Mouse (Mus musculus): Measurements from ENCODE around the gene Rasgef1b. TPM values are rescaled to one million over a fixed set of nuclear protein-coding genes. Genes with fewer than 3 reads are reported as not detected.

Rasgef1b gene
- polyA plus RNA-seq, 1 experiment from 2014 or later, result 75.6 TPM

DNA sequence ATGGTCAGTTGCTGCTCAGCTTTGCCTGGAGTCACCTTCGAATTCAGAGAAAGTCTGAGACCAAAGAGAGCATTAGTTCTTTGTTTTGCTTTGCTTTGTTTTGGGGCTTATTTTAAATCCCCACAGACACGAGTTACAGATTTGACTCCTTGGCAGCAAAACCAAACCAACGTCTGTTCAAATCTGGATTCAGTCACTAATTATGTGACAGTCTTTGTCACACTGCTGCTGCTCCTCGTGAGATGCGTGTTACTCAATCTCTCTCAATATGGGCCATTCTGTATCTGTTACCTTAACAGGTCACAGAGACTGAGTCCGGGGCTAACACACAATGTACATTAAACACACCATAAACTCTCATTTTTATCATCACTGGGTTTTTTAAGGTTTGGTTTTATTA is 288.8 kb downstream of the Rasgef1b start:
- no peaks in the 10 kb centered on the region for H3K36me3 ChIP-seq (ENCODE audit: control insufficient read depth, insufficient read depth, low read length)
- DNase-seq (no peak), ATAC-seq (ENCODE audit: low FRiP score, low TSS enrichment) (no peak)

DNA sequence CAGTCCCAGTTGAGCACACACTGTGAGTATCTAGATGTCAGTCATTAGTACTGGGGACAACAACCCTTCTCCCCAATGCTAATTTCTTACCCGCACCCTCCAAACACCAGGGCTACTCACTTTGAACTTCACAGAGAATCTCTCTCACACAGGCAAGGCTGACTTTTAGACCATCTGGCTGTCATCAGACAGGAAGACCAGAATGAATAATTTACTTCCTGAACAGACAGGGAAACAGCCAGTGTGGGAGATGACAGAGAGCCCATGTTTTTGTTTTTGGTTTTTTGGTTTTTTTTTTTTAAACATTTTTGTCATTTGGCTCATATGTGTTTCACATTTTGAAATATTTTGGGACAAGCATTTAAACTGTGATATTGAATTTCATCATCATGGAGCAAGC is 290.3 kb downstream of the Rasgef1b start:
- no peaks in the 10 kb centered on the region; the same call in 1 of the 2 replicates for H3K4me1 ChIP-seq (ENCODE audit: control insufficient read depth, insufficient read depth, low read length)
- 53% methylated on average over 1 of the region's 1 CpGs for WGBS
- H3K4me3 ChIP-seq (replicated peaks; ENCODE audit: low read depth, low read length), result no peak overlapping the region

More for the DNA sequence above, 288.8 kb downstream of the Rasgef1b start:
- Histone ChIP-seq H3K9ac (replicated peaks; ENCODE audit: low read length) (no peak overlapping the region), H3K4me3 (replicated peaks; ENCODE audit: low read depth, low read length) (no peak overlapping the region), H3K27ac (replicated peaks; ENCODE audit: low read depth, low read length) (no peak overlapping the region), H3K27me3 (ENCODE audit: control insufficient read depth, insufficient read depth, low read length) (no peaks in the 10 kb centered on the region), H3K9me3 (ENCODE audit: control insufficient read depth, low read length) (no peaks in the 10 kb centered on the region), H3K4me1 (ENCODE audit: control insufficient read depth, insufficient read depth, low read length) (no peaks in the 10 kb centered on the region; the same call in 1 of the 2 replicates), H3K4me2 (ENCODE audit: low read length) (no peak overlapping the region)
- 35% methylated on average over 6 of the region's 6 CpGs for WGBS

DNA sequence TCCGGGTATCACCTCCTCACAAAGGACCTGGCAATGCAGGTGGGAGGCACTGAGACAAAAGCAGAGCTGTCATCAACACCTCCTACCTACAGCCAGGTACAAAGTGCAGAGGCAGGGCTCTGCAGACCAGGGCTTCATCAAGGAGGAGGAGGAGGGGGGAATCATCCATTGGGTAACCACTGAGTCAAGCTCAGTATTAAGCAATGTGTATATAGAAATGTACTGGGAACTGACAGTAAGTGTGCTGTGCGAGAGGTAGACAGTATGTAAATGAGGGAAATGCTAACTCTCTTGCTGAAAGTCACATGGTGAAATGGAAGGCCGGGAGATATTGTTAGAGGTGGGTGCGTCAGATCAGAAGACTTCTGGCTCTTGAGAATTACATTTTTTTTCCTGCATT is 294.6 kb downstream of the Rasgef1b start:
- 88% methylated on average over 4 of the region's 4 CpGs for WGBS
- H3K4me1 ChIP-seq (ENCODE audit: control insufficient read depth, insufficient read depth, low read length), result no peaks in the 10 kb centered on the region; the same call in 1 of the 2 replicates
- H3K9me3 ChIP-seq (ENCODE audit: control insufficient read depth, low read length), result no peaks in the 10 kb centered on the region
- no peaks in the 10 kb centered on the region for H3K36me3 ChIP-seq (ENCODE audit: control insufficient read depth, insufficient read depth, low read length)
- no peaks in the 10 kb centered on the region for H3K27me3 ChIP-seq (ENCODE audit: control insufficient read depth, insufficient read depth, low read length)
- H3K4me2 ChIP-seq (ENCODE audit: low read length), result no peak overlapping the region
- no peak overlapping the region for H3K9ac ChIP-seq (replicated peaks; ENCODE audit: low read length)
- no peak for DNase-seq
- ATAC-seq (ENCODE audit: low FRiP score, low TSS enrichment), result no peak
- no peak overlapping the region for H3K27ac ChIP-seq (replicated peaks; ENCODE audit: low read depth, low read length)
- no peak overlapping the region for H3K4me3 ChIP-seq (replicated peaks; ENCODE audit: low read depth, low read length)

More for the DNA sequence above, 290.3 kb downstream of the Rasgef1b start:
- no peaks in the 10 kb centered on the region for H3K27me3 ChIP-seq (ENCODE audit: control insufficient read depth, insufficient read depth, low read length)
- DNase-seq (no peak), ATAC-seq (ENCODE audit: low FRiP score, low TSS enrichment) (no peak; the same call in 1 of the 2 replicates)
- no peaks in the 10 kb centered on the region for H3K9me3 ChIP-seq (ENCODE audit: control insufficient read depth, low read length)
- H3K9ac ChIP-seq (replicated peaks; ENCODE audit: low read length), result no peak overlapping the region
- no peaks in the 10 kb centered on the region for H3K36me3 ChIP-seq (ENCODE audit: control insufficient read depth, insufficient read depth, low read length)
- H3K27ac ChIP-seq (replicated peaks; ENCODE audit: low read depth, low read length), result no peak overlapping the region
- H3K4me2 ChIP-seq (ENCODE audit: low read length), result no peak overlapping the region

DNA sequence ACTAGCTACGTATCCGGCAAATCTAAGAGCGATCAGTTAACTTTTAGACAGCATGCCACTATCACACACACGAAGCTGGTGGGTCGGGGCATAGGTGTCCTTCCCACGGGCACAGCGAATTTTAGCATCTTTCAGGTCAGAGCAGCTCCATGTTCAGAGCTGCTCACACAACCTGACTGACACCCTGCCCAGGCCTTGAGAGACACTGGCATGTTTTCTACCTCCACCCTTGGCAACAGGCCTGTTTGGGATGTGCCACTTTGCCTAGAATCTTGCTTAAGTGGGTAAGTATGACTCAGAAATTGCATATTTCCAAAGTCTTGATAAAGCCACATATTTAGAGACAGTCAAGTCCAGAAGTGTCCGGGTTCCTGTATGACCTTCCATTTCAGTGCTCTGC is 296.4 kb downstream of the Rasgef1b start:
- H3K27me3 ChIP-seq (ENCODE audit: control insufficient read depth, insufficient read depth, low read length), result no peaks in the 10 kb centered on the region
- no peaks in the 10 kb centered on the region for H3K36me3 ChIP-seq (ENCODE audit: control insufficient read depth, insufficient read depth, low read length)
- H3K9ac ChIP-seq (replicated peaks; ENCODE audit: low read length), result no peak overlapping the region
- no peak overlapping the region for H3K4me2 ChIP-seq (ENCODE audit: low read length)
- H3K9me3 ChIP-seq (ENCODE audit: control insufficient read depth, low read length), result no peaks in the 10 kb centered on the region
- H3K4me1 ChIP-seq (ENCODE audit: control insufficient read depth, insufficient read depth, low read length), result no peaks in the 10 kb centered on the region
- DNase-seq, result no peak
- no peak overlapping the region for H3K4me3 ChIP-seq (replicated peaks; ENCODE audit: low read depth, low read length)
- ATAC-seq (ENCODE audit: low FRiP score, low TSS enrichment), result no peak
- H3K27ac ChIP-seq (replicated peaks; ENCODE audit: low read depth, low read length), result no peak overlapping the region
- 94% methylated on average over 8 of the region's 8 CpGs for WGBS

DNA sequence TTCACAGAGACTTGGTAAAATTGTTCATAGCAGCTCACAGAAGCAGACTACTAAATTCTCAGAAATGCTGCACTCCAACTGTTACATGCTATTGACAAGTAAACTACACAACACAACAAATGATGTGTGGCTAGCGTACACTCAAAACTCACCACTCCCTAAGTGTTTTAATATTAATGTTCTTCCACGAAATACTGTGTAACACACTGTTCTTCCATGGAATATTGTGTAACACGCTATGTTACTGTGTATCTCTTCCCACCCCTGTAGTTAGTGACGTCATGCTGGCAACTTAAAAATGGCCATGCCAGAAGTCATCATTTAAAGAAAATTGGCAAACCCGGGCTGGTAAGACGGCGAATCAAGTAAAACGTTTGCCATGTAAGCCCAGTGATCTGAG is 299.6 kb downstream of the Rasgef1b start:
- H3K4me3 ChIP-seq (replicated peaks; ENCODE audit: low read depth, low read length), result no peak overlapping the region
- DNase-seq (no peak), ATAC-seq (ENCODE audit: low FRiP score, low TSS enrichment) (no peak)
- H3K36me3 ChIP-seq (ENCODE audit: control insufficient read depth, insufficient read depth, low read length), result no peaks in the 10 kb centered on the region
- H3K27ac ChIP-seq (replicated peaks; ENCODE audit: low read depth, low read length), result no peak overlapping the region
- WGBS, result 90% methylated on average over 8 of the region's 8 CpGs
- no peaks in the 10 kb centered on the region for H3K4me1 ChIP-seq (ENCODE audit: control insufficient read depth, insufficient read depth, low read length)
- H3K4me2 ChIP-seq (ENCODE audit: low read length), result no peak overlapping the region
- H3K9me3 ChIP-seq (ENCODE audit: control insufficient read depth, low read length), result no peaks in the 10 kb centered on the region
- no peak overlapping the region for H3K9ac ChIP-seq (replicated peaks; ENCODE audit: low read length)
- H3K27me3 ChIP-seq (ENCODE audit: control insufficient read depth, insufficient read depth, low read length), result no peaks in the 10 kb centered on the region

DNA sequence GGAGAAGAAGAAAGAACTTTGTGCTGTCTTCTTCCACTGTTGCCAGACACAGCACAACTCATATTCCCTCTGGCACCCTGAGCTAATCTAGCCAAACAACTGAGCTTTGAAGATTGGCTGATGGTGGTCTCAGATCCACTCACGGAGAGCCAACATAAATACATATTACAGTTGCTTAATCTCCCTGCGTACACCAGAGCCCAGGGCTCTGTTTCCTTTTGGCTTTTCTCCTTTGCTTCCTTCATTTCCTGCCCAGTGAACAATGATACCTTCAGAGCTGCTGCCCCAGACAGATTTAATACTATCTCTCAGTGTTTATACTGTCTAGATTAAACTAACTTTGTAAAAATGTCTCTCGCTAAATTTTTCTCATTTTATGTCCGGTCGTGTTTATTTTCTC is 300.2 kb downstream of the Rasgef1b start:
- WGBS, result 75% methylated on average over 5 of the region's 5 CpGs

DNA sequence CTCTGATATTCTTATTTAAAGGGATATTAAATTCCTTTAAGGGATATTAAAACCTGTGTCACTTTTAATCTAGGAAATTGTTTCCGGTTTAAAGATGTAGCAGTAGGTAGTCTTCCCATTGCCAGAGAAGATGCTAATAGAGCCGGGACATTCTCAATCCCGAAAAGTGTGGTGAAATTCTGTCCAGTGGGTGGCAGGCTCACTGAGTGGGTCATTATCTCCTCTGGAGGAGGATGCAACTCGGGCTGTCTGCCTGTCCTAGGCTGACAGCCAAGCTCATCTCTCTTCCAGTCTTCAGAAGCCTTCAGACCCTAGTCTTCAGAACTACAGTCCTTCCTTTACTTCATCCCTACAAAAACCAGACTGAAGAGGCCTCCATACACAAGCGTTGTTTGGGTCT is 305.6 kb downstream of the Rasgef1b start:
- ATAC-seq (ENCODE audit: low FRiP score, low TSS enrichment) (no peak), DNase-seq (no peak)
- H3K4me2 ChIP-seq (ENCODE audit: low read length), result no peak overlapping the region
- H3K4me1 ChIP-seq (ENCODE audit: control insufficient read depth, insufficient read depth, low read length), result no peaks in the 10 kb centered on the region
- no peaks in the 10 kb centered on the region for H3K9me3 ChIP-seq (ENCODE audit: control insufficient read depth, low read length)
- H3K36me3 ChIP-seq (ENCODE audit: control insufficient read depth, insufficient read depth, low read length), result no peaks in the 10 kb centered on the region
- no peak overlapping the region for H3K4me3 ChIP-seq (replicated peaks; ENCODE audit: low read depth, low read length)
- H3K9ac ChIP-seq (replicated peaks; ENCODE audit: low read length), result no peak overlapping the region
- WGBS, result 82% methylated on average over 5 of the region's 5 CpGs
- no peaks in the 10 kb centered on the region for H3K27me3 ChIP-seq (ENCODE audit: control insufficient read depth, insufficient read depth, low read length)
- H3K27ac ChIP-seq (replicated peaks; ENCODE audit: low read depth, low read length), result no peak overlapping the region

More for the DNA sequence above, 300.2 kb downstream of the Rasgef1b start:
- no peak overlapping the region for H3K4me3 ChIP-seq (replicated peaks; ENCODE audit: low read depth, low read length)
- no peak overlapping the region for H3K4me2 ChIP-seq (ENCODE audit: low read length)
- no peak for ATAC-seq (ENCODE audit: low FRiP score, low TSS enrichment)
- no peak overlapping the region for H3K9ac ChIP-seq (replicated peaks; ENCODE audit: low read length)
- no peaks in the 10 kb centered on the region for H3K4me1 ChIP-seq (ENCODE audit: control insufficient read depth, insufficient read depth, low read length)
- H3K36me3 ChIP-seq (ENCODE audit: control insufficient read depth, insufficient read depth, low read length), result no peaks in the 10 kb centered on the region
- no peak overlapping the region for H3K27ac ChIP-seq (replicated peaks; ENCODE audit: low read depth, low read length)
- H3K27me3 ChIP-seq (ENCODE audit: control insufficient read depth, insufficient read depth, low read length), result no peaks in the 10 kb centered on the region
- H3K9me3 ChIP-seq (ENCODE audit: control insufficient read depth, low read length), result no peaks in the 10 kb centered on the region
- no peak for DNase-seq

DNA sequence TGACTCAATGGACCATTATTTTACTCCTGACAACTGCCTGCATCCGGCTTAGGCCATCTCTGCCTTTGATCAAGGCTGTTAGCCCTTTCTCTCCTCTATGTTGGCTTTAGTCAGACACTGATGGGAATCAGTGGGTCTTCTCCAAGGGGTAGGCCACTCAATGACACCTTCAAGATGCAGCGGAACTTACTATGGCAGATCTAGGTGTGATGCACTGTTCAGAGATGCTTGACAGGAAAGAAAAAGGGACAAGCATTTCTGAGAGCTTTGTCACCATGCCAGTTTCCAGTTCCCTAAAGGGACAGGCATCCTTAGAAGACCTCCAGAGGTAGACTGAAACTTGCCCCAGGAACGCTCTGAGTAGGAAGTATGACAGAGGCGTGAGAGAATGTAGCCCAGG is 306.0 kb downstream of the Rasgef1b start:
- no peak overlapping the region for H3K4me3 ChIP-seq (replicated peaks; ENCODE audit: low read depth, low read length)
- no peaks in the 10 kb centered on the region for H3K36me3 ChIP-seq (ENCODE audit: control insufficient read depth, insufficient read depth, low read length)
- H3K9me3 ChIP-seq (ENCODE audit: control insufficient read depth, low read length), result no peaks in the 10 kb centered on the region
- no peak for DNase-seq
- no peaks in the 10 kb centered on the region for H3K27me3 ChIP-seq (ENCODE audit: control insufficient read depth, insufficient read depth, low read length)
- no peaks in the 10 kb centered on the region for H3K4me1 ChIP-seq (ENCODE audit: control insufficient read depth, insufficient read depth, low read length)
- H3K4me2 ChIP-seq (ENCODE audit: low read length), result no peak overlapping the region
- ATAC-seq (ENCODE audit: low FRiP score, low TSS enrichment), result no peak
- H3K27ac ChIP-seq (replicated peaks; ENCODE audit: low read depth, low read length), result no peak overlapping the region
- H3K9ac ChIP-seq (replicated peaks; ENCODE audit: low read length), result no peak overlapping the region
- WGBS, result 85% methylated on average over 4 of the region's 4 CpGs

DNA sequence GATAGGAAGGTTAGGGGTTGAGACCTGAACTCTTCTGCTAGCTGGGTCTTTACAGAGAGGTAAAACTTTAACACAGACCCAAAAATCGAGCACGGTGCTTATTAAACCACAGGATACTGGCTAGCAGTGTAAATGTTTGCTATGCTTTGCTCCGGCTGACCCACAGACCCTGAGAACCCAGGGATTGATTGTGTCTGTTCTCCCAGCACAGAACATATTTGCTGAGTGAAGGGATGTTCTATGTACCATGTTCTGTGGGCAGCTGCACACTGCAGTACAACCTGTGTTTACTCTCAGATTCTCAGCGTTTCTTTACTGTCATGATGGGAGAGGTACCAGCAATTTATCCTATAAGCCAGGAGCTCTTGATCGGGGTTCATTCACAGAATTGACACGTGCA is 306.8 kb downstream of the Rasgef1b start:
- Histone ChIP-seq H3K9ac (replicated peaks; ENCODE audit: low read length) (no peak overlapping the region), H3K36me3 (ENCODE audit: control insufficient read depth, insufficient read depth, low read length) (no peaks in the 10 kb centered on the region), H3K27me3 (ENCODE audit: control insufficient read depth, insufficient read depth, low read length) (no peaks in the 10 kb centered on the region), H3K4me1 (ENCODE audit: control insufficient read depth, insufficient read depth, low read length) (no peaks in the 10 kb centered on the region), H3K4me3 (replicated peaks; ENCODE audit: low read depth, low read length) (no peak overlapping the region), H3K9me3 (ENCODE audit: control insufficient read depth, low read length) (no peaks in the 10 kb centered on the region), H3K27ac (replicated peaks; ENCODE audit: low read depth, low read length) (no peak overlapping the region), H3K4me2 (ENCODE audit: low read length) (no peak overlapping the region)
- WGBS, result 87% methylated on average over 6 of the region's 6 CpGs
- ATAC-seq (ENCODE audit: low FRiP score, low TSS enrichment) (no peak), DNase-seq (no peak)

Measured in midbrain, embryonic 14.5 days (tissue).